Mouse (Mus musculus) kidney, postnatal 36 days (tissue): ENCODE data around the gene Fcgr1.
"Not testable (repeated sequence)": the region's sequence is repeated elsewhere in the genome, so short reads cannot be mapped to it uniquely, and the experiment has no call there.

Source experiments
- DNase-seq, 2 experiments: peaks; one replicate each; pipeline ENCODE4 v3.0.0; 2021 to 2022; ENCODE audit warnings: mixed read lengths in 2 of 2

Gene Fcgr1

GRCm38 (mm10) chr3:96247356-96248140, 46.2 kb downstream of the Fcgr1 start:
- DNase-seq, result no peak

DNA sequence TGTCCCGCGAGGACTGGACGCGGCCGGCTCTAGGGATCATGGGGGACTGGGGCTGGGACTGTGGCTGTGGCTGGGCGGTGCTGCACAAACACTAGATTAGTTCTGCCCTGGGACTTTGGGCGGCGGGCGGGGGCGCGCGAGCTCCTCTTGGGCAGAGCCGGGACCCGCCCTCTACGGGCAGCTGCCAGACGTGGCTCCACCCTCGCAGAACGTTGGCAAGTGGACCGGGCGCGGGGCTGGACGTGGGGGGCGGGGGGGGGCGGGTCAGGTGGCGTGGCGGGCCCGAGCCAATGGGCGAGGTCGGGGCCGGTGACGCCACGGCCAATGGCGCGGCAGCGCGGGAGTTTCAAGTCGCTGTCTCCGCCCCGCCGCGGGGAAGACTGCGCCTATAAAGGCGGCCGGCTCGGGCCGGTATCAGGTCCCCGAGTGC, 47.3 kb downstream of the Fcgr1 start, which contains the start of gene Hist2h3c1:
Hist2h3c1 (plus strand) TSS at position 259 of the 430 bp plus-strand sequence.
- not testable (repeated sequence) for DNase-seq

GRCm38 (mm10) chr3:96246018-96246417, 47.8 kb downstream of the Fcgr1 start:
- DNase-seq, result not testable (repeated sequence)

DNA sequence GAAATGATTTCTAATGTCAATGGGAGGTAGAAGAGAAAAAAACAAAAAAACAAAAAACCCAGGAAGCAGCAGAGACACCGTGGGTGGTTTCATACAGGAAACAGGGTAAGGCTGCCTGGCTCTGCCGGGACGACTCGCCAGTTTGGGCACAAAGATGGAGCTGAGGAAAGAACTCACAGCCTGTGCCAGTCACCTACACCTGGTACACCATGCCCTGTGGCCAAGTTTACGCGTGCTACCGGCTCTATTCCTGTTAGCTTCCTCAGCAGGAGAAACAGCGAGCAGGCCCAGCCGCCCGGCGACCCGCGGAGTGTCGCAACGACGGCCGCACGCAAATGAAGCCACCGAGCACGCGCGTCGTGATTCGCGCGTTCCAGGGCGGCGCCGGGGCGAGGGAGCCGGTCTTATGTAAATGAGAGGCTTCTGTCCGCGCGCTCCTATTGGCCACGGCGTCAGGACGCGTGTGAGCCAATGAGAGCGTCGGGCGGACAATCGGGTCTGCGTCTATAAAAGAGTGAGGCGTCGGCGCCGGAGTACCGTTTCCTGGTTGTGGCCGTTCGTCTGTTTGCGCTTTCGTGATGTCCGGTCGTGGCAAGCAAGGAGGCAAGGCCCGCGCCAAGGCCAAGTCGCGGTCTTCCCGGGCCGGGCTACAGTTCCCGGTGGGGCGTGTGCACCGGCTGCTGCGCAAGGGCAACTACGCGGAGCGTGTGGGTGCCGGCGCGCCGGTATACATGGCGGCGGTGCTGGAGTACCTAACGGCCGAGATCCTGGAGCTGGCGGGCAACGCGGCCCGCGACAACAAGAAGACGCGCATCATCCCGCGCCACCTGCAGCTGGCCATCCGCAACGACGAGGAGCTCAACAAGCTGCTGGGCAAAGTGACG, 48.5 kb downstream of the Fcgr1 start, which contains the start of gene Hist2h2aa1:
Hist2h2aa1 (plus strand) TSS at position 495 of the 884 bp plus-strand sequence.
- DNase-seq, result peak; percentile 86

- DNase-seq, result peak; percentile 40 to 50
Observed at GRCm38 (mm10) chr3:96243921-96244572, 49.7 kb downstream of the Fcgr1 start.

DNA sequence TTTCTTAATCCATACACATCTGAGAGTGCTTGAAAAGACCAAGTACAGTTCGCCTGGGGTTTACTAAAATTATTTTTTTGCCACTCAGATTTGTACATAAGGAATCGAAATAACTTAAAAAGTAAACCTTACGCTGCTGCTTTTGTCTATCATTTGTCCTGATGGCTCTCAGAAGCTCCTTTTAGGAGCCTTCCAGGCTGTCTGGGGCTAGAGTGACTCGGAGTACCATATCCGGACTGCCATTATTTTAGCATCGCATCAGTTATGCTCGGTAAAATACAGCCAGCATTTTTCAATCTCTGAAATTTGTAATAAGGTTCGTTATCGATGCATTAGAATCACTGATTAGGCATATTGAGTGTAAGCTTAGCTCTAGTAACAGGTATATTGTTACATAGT, 53.0 kb downstream of the Fcgr1 start:
- DNase-seq, result no peak

- DNase-seq, result peak; percentile 94 to 97
Observed at GRCm38 (mm10) chr3:96239949-96240798, 53.6 kb downstream of the Fcgr1 start, which contains the start of gene Hist2h2aa2. Gene Hist2h2aa2 (minus strand): TSS chr3:96240276.

DNA sequence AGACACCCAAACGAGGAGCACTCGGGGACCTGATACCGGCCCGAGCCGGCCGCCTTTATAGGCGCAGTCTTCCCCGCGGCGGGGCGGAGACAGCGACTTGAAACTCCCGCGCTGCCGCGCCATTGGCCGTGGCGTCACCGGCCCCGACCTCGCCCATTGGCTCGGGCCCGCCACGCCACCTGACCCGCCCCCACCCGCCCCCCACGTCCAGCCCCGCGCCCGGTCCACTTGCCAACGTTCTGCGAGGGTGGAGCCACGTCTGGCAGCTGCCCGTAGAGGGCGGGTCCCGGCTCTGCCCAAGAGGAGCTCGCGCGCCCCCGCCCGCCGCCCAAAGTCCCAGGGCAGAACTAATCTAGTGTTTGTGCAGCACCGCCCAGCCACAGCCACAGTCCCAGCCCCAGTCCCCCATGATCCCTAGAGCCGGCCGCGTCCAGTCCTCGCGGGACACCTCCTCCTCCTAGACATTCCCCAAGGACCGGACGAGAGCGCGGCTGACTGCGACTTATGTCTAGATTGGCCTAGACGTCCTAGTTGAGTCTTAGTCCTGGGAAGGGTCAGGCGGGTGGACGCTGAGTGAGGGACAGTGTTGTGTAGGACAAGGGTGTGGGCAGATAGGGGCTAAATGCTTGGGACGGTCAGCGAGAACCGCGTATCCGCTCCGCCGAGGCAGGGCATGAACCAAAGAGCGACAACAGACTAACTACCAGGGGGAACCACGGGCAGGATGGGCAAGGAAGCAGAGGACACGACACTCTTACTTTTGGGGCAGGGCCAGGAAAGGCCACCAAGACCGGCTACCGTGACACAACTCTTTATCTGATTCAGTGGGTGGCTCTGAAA, 54.6 kb downstream of the Fcgr1 start, which contains the start of gene Hist2h3c2:
Hist2h3c2 (minus strand) TSS at position 174 of the 840 bp plus-strand sequence.
- DNase-seq, result peak in 1 of 2 experiments; percentile 24

GRCm38 (mm10) chr3:96237904-96238511, 55.8 kb downstream of the Fcgr1 start:
- no peak for DNase-seq

DNA sequence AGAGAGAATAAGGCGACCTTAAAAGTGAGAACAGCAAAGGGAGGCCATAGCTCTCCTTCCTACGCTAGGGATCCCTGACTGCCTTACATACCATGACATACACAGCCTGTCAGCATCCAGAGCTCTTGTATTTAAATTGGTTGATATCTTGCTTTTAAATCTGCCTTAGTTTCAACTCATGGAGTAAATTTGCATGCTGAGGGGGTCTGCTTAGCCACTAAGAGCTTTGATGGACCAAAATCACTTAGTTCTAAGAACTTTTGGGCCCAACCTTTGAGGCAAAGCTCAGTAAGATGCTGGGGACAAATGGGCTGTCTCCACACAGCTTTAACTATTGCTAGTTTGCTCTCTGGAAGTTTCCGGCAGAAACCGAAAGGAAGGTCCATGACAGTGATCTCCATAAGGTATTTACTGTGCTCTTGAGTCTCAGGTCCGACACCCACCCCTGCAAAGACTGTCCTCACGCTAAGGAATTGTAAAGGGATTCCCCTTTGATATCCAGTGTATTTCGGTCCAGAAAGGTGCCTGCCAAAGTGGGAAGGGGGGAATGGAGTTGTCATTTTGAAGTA, 56.4 kb downstream of the Fcgr1 start:
- DNase-seq, result no peak

DNA sequence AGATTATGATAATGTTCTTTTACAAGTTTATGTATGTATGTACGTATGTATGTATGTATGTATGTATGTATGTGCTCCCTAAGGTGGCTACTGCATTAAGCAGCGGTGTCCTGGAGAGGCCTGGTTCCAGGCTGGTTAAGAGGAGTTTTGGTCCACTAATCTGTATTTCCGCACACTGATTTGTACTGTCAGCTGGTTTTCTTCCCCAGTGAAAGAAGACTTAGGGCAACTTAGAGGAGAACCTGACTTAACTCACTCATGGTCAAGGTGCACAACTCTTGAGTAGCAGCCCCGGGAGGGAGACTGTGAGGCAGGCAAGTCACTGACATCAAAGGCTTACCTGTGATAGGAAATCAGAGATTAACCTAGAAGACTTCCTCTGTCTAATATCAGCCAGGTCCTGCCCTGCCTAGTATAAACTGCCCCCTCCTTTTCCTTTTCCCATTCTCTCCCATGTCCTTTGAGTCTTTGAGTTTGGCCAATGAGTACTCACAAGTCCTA, 56.9 kb downstream of the Fcgr1 start:
- no peak for DNase-seq

GRCm38 (mm10) chr3:96235836-96236235, 57.9 kb downstream of the Fcgr1 start:
- DNase-seq, result no peak

DNA sequence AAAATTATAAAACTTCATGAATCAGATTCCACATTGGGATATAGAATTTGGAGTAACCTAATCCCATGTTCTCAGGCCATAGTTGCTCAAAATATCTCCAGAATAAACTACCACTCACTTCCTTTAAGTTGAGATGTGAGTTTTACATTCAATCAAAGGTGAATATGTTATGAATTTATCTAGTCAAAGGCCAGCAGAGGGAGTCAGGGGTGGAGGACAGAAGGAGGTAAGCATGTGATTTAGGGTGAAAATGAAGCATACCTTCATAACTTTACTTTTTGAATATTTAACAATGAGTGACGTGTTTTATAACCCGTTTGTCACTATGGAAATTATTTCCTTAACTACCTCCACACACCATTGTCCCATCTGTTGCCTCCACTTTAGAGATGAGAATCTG, 58.9 kb downstream of the Fcgr1 start:
- no peak for DNase-seq
